ENCODE assay signal across 15 mouse cellular contexts in the genomic region with DNA sequence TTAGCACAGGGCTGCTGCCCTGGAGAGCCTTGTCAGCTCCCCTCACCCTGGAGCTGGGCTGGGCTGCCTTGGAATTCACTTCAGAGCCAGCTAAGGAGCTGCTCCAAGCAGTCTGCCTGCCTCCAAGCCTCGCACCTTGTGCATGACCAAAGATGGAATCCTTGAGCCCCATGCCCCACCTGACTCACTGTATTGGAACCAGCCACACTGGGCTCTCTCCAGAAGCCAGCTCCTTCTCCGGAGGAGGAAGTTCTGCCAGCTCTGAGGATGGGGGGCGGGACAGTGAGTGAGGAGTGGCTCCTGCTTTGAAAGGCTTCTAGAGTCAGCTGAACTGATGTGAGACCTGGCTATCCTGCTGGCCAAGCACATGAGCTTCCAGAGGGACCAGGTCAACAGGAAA. TPM values are rescaled to one million over a fixed set of nuclear protein-coding genes. Genes with fewer than 3 reads are reported as not detected.
DNase-seq lines count a peak whose midpoint lies in the region; ATAC-seq lines count a peak whose summit lies in the region.
"Had no signal": no experiment of that assay in that cellular context is flagged by ENCODE, and none has a peak within 500 bp of the region (broad histone marks: within the 10 kb centered on the region; RNA-seq: fewer than 3 reads in every experiment).

No protein-coding gene starts in this region.

- H3K9ac ChIP-seq in intestine, embryonic 15.5 days: no peak overlapping the region
- H3K9ac ChIP-seq: forebrain, embryonic 15.5 days; liver, embryonic 15.5 days had no signal

- no peaks in the 10 kb centered on the region for H3K27me3 ChIP-seq in intestine, embryonic 15.5 days (replicated peaks)
- H3K27me3 ChIP-seq: forebrain, embryonic 15.5 days; liver, embryonic 15.5 days had no signal

- peak overlapping the region; percentile 52 for H3K27ac ChIP-seq in intestine, embryonic 15.5 days
- H3K27ac ChIP-seq: forebrain, embryonic 15.5 days; left cerebral cortex, adult 2 months; liver, embryonic 15.5 days had no signal

- 68% methylated on average over 3 of the region's 3 CpGs for WGBS in intestine, embryonic 15.5 days

- intact Hi-C loops in heart, postnatal 25 days (cut with DNase I): no loop called here
- intact Hi-C loops in left cerebral cortex, postnatal 25 days (cut with DNase I): no loop called here

- no peak overlapping the region for H3K4me3 ChIP-seq in intestine, embryonic 15.5 days (replicated peaks)
- H3K4me3 ChIP-seq: forebrain, embryonic 15.5 days; left cerebral cortex, adult 2 months; liver, embryonic 15.5 days had no signal

- no peak overlapping the region for H3K4me2 ChIP-seq in intestine, embryonic 15.5 days (replicated peaks)
- H3K4me2 ChIP-seq: forebrain, embryonic 15.5 days; liver, embryonic 15.5 days had no signal

- no peaks in the 10 kb centered on the region for H3K36me3 ChIP-seq in intestine, embryonic 15.5 days
- H3K36me3 ChIP-seq: forebrain, embryonic 15.5 days had no signal

- ATAC-seq in intestine, embryonic 15.5 days: peak; percentile 51; the same call in 1 of the 2 replicates
- ATAC-seq: CD4-positive, CD25-positive, alpha-beta regulatory T cell, adult 4 months; forebrain, embryonic 15.5 days had no signal

- H3K9me3 ChIP-seq in intestine, embryonic 15.5 days: no peaks in the 10 kb centered on the region
- H3K9me3 ChIP-seq: forebrain, embryonic 15.5 days; liver, embryonic 15.5 days had no signal

- peak; percentile 10 for DNase-seq in heart, postnatal 25 days (ENCODE audit: low spot score)
- DNase-seq in heart, adult 11 months: no peak
- peak; percentile 58 for DNase-seq in Muller cell, postnatal 12 days (ENCODE audit: inconsistent ontology term)
- DNase-seq in skeletal muscle tissue, adult 2 months (ENCODE audit: low read depth, low spot score): peak; percentile 39
- no peak for DNase-seq in left cerebral cortex, postnatal 25 days (ENCODE audit: low spot score in 2 of 2)
- no peak for DNase-seq in cerebellum, adult 9-11 months
- DNase-seq in left cerebral cortex, adult 18-20 months (ENCODE audit: low spot score in 2 of 2): no peak
- DNase-seq: heart, postnatal 10 days had no signal

- H3K4me1 ChIP-seq in intestine, embryonic 15.5 days (replicated peaks): peaks cover 34% of the 10 kb centered on the region

RNA-seq across cellular contexts. Expression of a gene that starts 6.3 kb away (rescaled TPM):
- total RNA-seq in heart, postnatal 25 days (2021): 10 to 100 TPM; 20.1 to 20.3 TPM
- 68.4 and 73.7 TPM in 2 replicates for polyA plus RNA-seq in intestine, embryonic 15.5 days (2015; fragmentation: Nextera tagmentation; extraction: Ambion mirVana)
- total RNA-seq in left cerebral cortex, postnatal 25 days (2021): 10 to 100 TPM; 64.8 to 65.6 TPM
- 10 to 100 TPM; 54.6 to 56.6 TPM for total RNA-seq in left cerebral cortex, adult 18-20 months (2021)

RNA-seq across cellular contexts. Expression of a gene that starts 26.4 kb away (rescaled TPM):
- not detected for total RNA-seq in heart, postnatal 25 days (2021)
- 0.64 and 1.00 TPM in 2 replicates for polyA plus RNA-seq in intestine, embryonic 15.5 days (2015; fragmentation: Nextera tagmentation; extraction: Ambion mirVana)
- total RNA-seq in left cerebral cortex, postnatal 25 days (2021): not detected
- total RNA-seq in left cerebral cortex, adult 18-20 months (2021): not detected
- total RNA-seq: heart, postnatal 10 days; left cerebral cortex, adult 2 months; monocyte, adult 5-6 weeks had no signal
- polyA plus RNA-seq: CD4-positive, CD25-positive, alpha-beta regulatory T cell, adult 4 months; kidney, embryonic 16.5 days had no signal

RNA-seq across cellular contexts. Expression of a gene that starts 44.6 kb away (rescaled TPM):
- 1 to 10 TPM; 2.9 to 5.1 TPM for total RNA-seq in heart, postnatal 25 days (2021)
- polyA plus RNA-seq in intestine, embryonic 15.5 days (2015; fragmentation: Nextera tagmentation; extraction: Ambion mirVana): 18.1 and 19.4 TPM in 2 replicates
- total RNA-seq in left cerebral cortex, postnatal 25 days (2021): 100 to 1,000 TPM; 116 to 137 TPM
- 100 to 1,000 TPM; 135 to 137 TPM for total RNA-seq in left cerebral cortex, adult 18-20 months (2021)

Comparison
In these comparisons a context has a peak if more than half of its experiments do, and no peak if none do; other contexts are left out.
1. DNase-seq: peak in heart, postnatal 25 days (single experiment), Muller cell, postnatal 12 days (single experiment) and skeletal muscle tissue, adult 2 months (single experiment); none in heart, adult 11 months (single experiment), left cerebral cortex, postnatal 25 days (0 of 2), cerebellum, adult 9-11 months (single experiment) and left cerebral cortex, adult 18-20 months (0 of 2).
2. RNA of a gene that starts 44.6 kb away (total RNA-seq): 135 to 137 TPM in left cerebral cortex, adult 18-20 months and 116 to 137 TPM in left cerebral cortex, postnatal 25 days; 2.9 to 5.1 TPM in heart, postnatal 25 days; every median in the first group is over 10 times any median in the second.